Mouse (Mus musculus): Measurements from ENCODE around the gene Sncg.
A peak's percentile ranks its signal among the peaks of the same experiment; 100 is the strongest.
"Not testable (repeated sequence)": the region's sequence is repeated elsewhere in the genome, so short reads cannot be mapped to it uniquely, and the experiment has no call there.

The Sncg gene

GRCm38 (mm10) chr14:34370203-34370602 is 4.4 kb downstream of the Sncg start:
- no peak for DNase-seq

- DNase-seq, result no peak
These were observed 9.5 kb downstream of the Sncg start for GRCm38 (mm10) chr14:34365147-34365507.

GRCm38 (mm10) chr14:34364254-34365146 is 10.1 kb downstream of the Sncg start:
- not testable (repeated sequence) for DNase-seq

GRCm38 (mm10) chr14:34363490-34364253 is 10.9 kb downstream of the Sncg start:
- peak; percentile 71 for DNase-seq

GRCm38 (mm10) chr14:34362726-34363445 is 11.7 kb downstream of the Sncg start:
- DNase-seq, result peak; percentile 66

GRCm38 (mm10) chr14:34362135-34362534 is 12.5 kb downstream of the Sncg start:
- no peak for DNase-seq

GRCm38 (mm10) chr14:34360251-34360650 is 14.3 kb downstream of the Sncg start:
- no peak for DNase-seq

- no peak for DNase-seq
These were observed 14.8 kb downstream of the Sncg start for GRCm38 (mm10) chr14:34359676-34360244.

GRCm38 (mm10) chr14:34357671-34358455 is 16.7 kb downstream of the Sncg start:
- no peak for DNase-seq

GRCm38 (mm10) chr14:34355301-34355700 is 19.3 kb downstream of the Sncg start, which contains the start of gene Fam25c:
TSS of gene Fam25c (minus strand) at chr14:34355433.
- no peak for DNase-seq

- no peak for DNase-seq
These were observed 20.1 kb downstream of the Sncg start for GRCm38 (mm10) chr14:34354456-34354855.

GRCm38 (mm10) chr14:34353326-34353725 is 21.3 kb downstream of the Sncg start:
- DNase-seq, result peak; percentile 54

GRCm38 (mm10) chr14:34352523-34352922 is 22.1 kb downstream of the Sncg start:
- DNase-seq, result no peak

- DNase-seq, result no peak
These were observed 22.9 kb downstream of the Sncg start for GRCm38 (mm10) chr14:34351660-34352059.

- DNase-seq, result peak; percentile 35
These were observed 25.6 kb downstream of the Sncg start for GRCm38 (mm10) chr14:34349007-34349406.

GRCm38 (mm10) chr14:34348301-34348700 is 26.3 kb downstream of the Sncg start:
- DNase-seq, result no peak

- no peak for DNase-seq
These were observed 27.5 kb downstream of the Sncg start for GRCm38 (mm10) chr14:34347084-34347483.

- DNase-seq, result no peak
These were observed 28.6 kb downstream of the Sncg start for GRCm38 (mm10) chr14:34345771-34346566.

- DNase-seq, result no peak
These were observed 30.2 kb downstream of the Sncg start for GRCm38 (mm10) chr14:34344361-34344760.

- DNase-seq, result no peak
These were observed 31.5 kb downstream of the Sncg start for GRCm38 (mm10) chr14:34343078-34343477.

GRCm38 (mm10) chr14:34341993-34342392 is 32.6 kb downstream of the Sncg start:
- DNase-seq, result no peak
